Mouse (Mus musculus): ENCODE data around the gene Lin7b. TPM values are rescaled to one million over a fixed set of nuclear protein-coding genes. Genes with fewer than 3 reads are reported as not detected.

The Lin7b gene
- 1.6 and 1.7 TPM in 2 replicates for polyA plus RNA-seq (2014; fragmentation: Nextera tagmentation; extraction: Ambion mirVana)

DNA sequence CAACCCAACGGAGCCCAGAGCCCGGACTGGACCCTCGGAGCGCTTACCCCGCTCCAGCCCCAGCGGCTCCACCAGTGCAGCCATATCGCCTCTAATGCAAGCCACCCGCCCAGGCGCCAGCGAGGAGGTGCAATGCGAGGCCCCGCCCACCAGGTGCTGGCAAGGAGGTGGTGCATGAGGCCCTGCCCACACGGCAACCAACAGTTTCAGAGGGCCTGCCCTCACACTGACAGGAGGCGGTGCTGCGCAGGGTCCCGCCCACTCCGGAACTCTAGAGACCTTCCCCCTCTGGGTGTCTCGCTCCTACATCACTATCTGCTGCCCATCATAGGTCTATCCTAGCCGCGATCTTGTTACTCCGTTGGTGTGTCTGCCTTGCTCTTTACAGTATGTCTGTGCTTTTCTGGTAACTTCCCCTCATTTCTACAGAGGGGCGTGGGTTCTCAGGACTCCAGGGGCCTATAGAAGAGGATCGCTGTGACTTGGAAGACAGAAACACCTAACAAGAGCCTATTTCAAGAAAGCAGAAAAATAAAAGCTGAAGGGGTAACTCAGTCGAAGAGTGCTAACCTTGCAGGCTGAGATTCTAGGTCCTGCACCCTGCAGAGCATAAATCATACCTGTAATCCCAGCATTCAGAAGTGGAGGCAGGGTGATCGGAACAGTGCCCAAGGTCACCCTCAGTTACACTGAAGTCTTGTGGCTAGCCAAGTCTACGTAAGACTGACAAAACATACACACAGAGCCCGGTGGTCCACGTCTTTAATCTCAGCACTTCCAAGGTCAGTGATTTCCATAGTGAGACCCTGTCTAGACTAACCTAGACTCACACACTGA is at the start of gene Lin7b:
Lin7b (minus strand) TSS at position 109 of the 837 bp plus-strand sequence.
- Histone ChIP-seq H3K27me3 (ENCODE audit: control insufficient read depth, insufficient read depth, low read length) (peaks cover 30% of the 10 kb centered on the region), H3K36me3 (ENCODE audit: control insufficient read depth, insufficient read depth, low read length) (peaks cover 9% of the 10 kb centered on the region), H3K4me1 (ENCODE audit: control insufficient read depth, insufficient read depth, low read length) (peaks cover 29% of the 10 kb centered on the region), H3K9ac (ENCODE audit: low read depth, low read length) (peak within 1 kb of the TSS; percentile 65), H3K4me2 (peak within 1 kb of the TSS; percentile 99), H3K9me3 (replicated peaks; ENCODE audit: control insufficient read depth, low read length) (no peaks in the 10 kb centered on the region), H3K27ac (ENCODE audit: low read depth, low read length) (0 out of 2 replicates have a peak within 1 kb of the TSS, but pooled peaks have one; percentile 10), H3K4me3 (ENCODE audit: low read depth, low read length) (peak within 1 kb of the TSS; percentile 59)
- peak; percentile 69 for ATAC-seq (replicated peaks; ENCODE audit: insufficient number of reproducible peaks, low FRiP score, low TSS enrichment)
- 9% methylated on average over 28 of the region's 28 CpGs for WGBS (ENCODE audit: insufficient replicate concordance)

DNA sequence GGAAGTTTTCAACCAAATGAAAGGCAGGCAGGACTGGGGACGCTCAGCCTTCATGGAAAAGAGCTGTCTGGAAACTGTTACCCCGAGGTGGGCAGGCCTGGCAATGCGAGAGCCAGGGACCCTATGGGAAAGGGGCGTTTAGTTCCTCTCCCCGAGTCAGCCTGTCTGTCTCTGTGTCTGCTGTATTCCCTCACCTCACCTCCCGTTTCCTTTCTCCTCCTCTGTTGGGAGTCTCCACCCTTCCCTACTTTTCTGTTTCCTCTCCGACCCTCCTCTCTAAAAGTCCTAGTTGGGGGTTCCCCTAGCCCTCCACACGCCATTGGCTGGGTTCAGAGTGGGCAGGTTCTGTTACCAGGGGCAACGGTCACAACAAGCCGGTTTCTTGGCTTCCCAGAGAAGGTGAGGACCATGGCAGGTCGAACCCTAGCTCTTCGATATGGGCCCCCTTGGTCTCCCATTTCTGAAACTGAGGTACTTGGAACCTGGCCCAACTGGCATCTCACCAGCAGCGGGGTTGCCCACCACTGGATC is 47.6 kb upstream of the Lin7b start:
- no peak overlapping the region for H3K4me3 ChIP-seq (ENCODE audit: low read depth, low read length)
- peaks cover 32% of the 10 kb centered on the region for H3K4me1 ChIP-seq (ENCODE audit: control insufficient read depth, insufficient read depth, low read length)
- peaks cover 81% of the 10 kb centered on the region for H3K27me3 ChIP-seq (ENCODE audit: control insufficient read depth, insufficient read depth, low read length)
- no peaks in the 10 kb centered on the region for H3K9me3 ChIP-seq (replicated peaks; ENCODE audit: control insufficient read depth, low read length)
- no peak for ATAC-seq (replicated peaks; ENCODE audit: insufficient number of reproducible peaks, low FRiP score, low TSS enrichment)
- H3K4me2 ChIP-seq, result peak overlapping the region; percentile 22; the same call in 1 of the 2 replicates
- H3K36me3 ChIP-seq (ENCODE audit: control insufficient read depth, insufficient read depth, low read length), result peaks cover 19% of the 10 kb centered on the region
- H3K9ac ChIP-seq (ENCODE audit: low read depth, low read length), result 0 out of 2 replicates have a peak overlapping the region, but pooled peaks have one; percentile 23
- no peak overlapping the region for H3K27ac ChIP-seq (ENCODE audit: low read depth, low read length)
- 12% methylated on average over 13 of the region's 13 CpGs for WGBS (ENCODE audit: insufficient replicate concordance)

- Histone ChIP-seq H3K9ac (ENCODE audit: low read depth, low read length) (0 out of 2 replicates have a peak overlapping the region, but pooled peaks have one; percentile 28), H3K4me3 (ENCODE audit: low read depth, low read length) (peak overlapping the region; percentile 24), H3K27ac (ENCODE audit: low read depth, low read length) (no peak overlapping the region), H3K36me3 (ENCODE audit: control insufficient read depth, insufficient read depth, low read length) (no peaks in the 10 kb centered on the region), H3K4me1 (ENCODE audit: control insufficient read depth, insufficient read depth, low read length) (peaks cover 37% of the 10 kb centered on the region), H3K27me3 (ENCODE audit: control insufficient read depth, insufficient read depth, low read length) (peaks cover 85% of the 10 kb centered on the region), H3K4me2 (peak overlapping the region; percentile 55), H3K9me3 (replicated peaks; ENCODE audit: control insufficient read depth, low read length) (no peaks in the 10 kb centered on the region)
- ATAC-seq (replicated peaks; ENCODE audit: insufficient number of reproducible peaks, low FRiP score, low TSS enrichment), result no peak
- 11% methylated on average over 37 of the region's 37 CpGs for WGBS (ENCODE audit: insufficient replicate concordance)
Observed at GRCm38 (mm10) chr7:45415636-45416035, 45.3 kb upstream of the Lin7b start.

GRCm38 (mm10) chr7:45414740-45415224 is 44.4 kb upstream of the Lin7b start:
- H3K4me1 ChIP-seq (ENCODE audit: control insufficient read depth, insufficient read depth, low read length), result peaks cover 31% of the 10 kb centered on the region
- no peaks in the 10 kb centered on the region for H3K36me3 ChIP-seq (ENCODE audit: control insufficient read depth, insufficient read depth, low read length)
- no peak for ATAC-seq (replicated peaks; ENCODE audit: insufficient number of reproducible peaks, low FRiP score, low TSS enrichment)
- H3K4me2 ChIP-seq, result no peak overlapping the region
- no peak overlapping the region for H3K9ac ChIP-seq (ENCODE audit: low read depth, low read length)
- H3K9me3 ChIP-seq (replicated peaks; ENCODE audit: control insufficient read depth, low read length), result no peaks in the 10 kb centered on the region
- peaks cover 84% of the 10 kb centered on the region for H3K27me3 ChIP-seq (ENCODE audit: control insufficient read depth, insufficient read depth, low read length)
- H3K4me3 ChIP-seq (ENCODE audit: low read depth, low read length), result peak overlapping the region; percentile 55; the same call in 1 of the 2 replicates
- WGBS (ENCODE audit: insufficient replicate concordance), result 32% methylated on average over 12 of the region's 12 CpGs
- no peak overlapping the region for H3K27ac ChIP-seq (ENCODE audit: low read depth, low read length)

DNA sequence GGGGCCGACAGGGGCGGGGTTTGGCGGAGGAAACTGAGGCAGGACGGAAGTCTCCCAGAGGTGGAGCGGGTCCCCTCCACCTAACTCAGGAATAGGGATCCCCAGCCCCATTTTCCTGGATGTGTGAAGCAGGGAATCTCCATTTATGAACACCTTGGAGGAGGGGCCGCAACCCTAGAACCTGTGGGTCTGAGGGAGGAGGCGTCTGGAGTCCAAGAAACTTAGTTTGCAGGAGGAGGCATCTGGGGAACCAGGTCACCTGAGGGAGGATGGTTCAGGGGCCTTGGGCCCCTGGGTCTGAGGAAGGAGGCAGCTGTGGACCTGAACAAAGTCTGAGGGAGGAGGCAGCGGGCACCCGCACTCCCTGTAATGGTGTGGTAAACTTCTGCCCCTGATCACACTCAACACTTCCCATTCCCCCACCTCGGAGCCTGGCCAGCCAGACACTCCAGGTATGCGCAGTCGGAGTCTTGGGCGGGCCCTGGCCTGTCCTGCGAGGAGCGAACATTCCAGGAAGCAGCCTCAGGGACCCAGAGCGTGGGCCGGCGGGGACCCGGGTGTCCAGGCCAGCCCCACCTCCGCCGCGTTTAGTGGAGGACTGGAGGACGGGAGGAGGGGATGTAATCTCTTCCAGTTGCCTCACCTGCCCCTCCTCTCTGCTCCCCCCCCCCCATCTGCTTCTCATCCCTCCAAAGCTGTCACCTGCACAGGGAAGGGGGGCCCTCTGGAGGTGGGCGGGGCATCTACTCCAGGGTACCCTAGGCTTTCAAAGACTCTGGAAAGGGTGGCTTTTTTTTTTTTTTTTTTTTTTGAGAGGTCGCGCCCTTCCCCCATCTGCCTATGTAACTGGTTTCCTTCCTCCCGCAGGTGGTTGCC is 43.7 kb upstream of the Lin7b start:
- peak overlapping the region; percentile 96 for H3K4me2 ChIP-seq
- H3K27ac ChIP-seq (ENCODE audit: low read depth, low read length), result peak overlapping the region; percentile 73
- H3K9me3 ChIP-seq (replicated peaks; ENCODE audit: control insufficient read depth, low read length), result no peaks in the 10 kb centered on the region
- H3K4me1 ChIP-seq (ENCODE audit: control insufficient read depth, insufficient read depth, low read length), result peaks cover 31% of the 10 kb centered on the region
- 3% methylated on average over 27 of the region's 27 CpGs for WGBS (ENCODE audit: insufficient replicate concordance)
- H3K36me3 ChIP-seq (ENCODE audit: control insufficient read depth, insufficient read depth, low read length), result no peaks in the 10 kb centered on the region
- H3K4me3 ChIP-seq (ENCODE audit: low read depth, low read length), result peak overlapping the region; percentile 55
- peak; percentile 3 for ATAC-seq (replicated peaks; ENCODE audit: insufficient number of reproducible peaks, low FRiP score, low TSS enrichment)
- H3K27me3 ChIP-seq (ENCODE audit: control insufficient read depth, insufficient read depth, low read length), result peaks cover 82% of the 10 kb centered on the region
- peak overlapping the region; percentile 70 for H3K9ac ChIP-seq (ENCODE audit: low read depth, low read length)

DNA sequence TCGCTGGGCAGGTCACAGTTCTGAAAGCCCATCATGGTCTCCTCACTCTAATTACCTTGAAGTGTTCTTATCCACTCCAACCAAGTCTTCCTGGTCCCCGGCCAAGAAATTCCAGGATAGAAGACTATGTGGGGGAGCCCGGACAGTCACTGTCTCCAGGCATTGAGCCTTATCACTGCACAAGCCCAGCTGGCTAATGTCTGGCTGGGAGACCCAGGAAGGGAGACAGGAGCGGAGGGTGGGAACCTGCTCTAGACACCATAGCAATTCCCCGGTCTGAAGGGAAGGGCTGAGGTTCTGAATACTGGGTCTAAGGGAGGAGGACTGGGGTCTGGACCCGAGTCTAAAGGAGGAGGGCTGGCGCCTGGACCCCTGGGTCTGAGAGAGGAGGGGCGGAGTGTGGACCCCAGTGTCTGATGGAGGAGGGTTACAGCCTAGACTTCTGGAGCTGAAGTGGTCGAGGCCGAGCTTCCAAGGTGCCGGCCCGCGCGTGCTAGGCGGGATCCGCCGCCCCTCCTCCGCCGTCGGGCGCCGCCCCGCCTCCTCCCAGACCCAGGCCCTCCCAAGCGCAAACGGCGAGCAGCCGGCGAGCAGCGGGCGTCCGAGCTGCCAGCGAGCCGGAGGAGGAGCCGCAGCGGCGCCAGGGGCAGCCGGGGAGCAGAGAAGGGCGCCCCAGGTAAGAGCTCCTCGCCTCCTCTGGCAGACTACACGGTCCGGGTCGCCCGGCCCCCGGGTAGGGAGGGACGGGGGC is 42.9 kb upstream of the Lin7b start, which contains the start of gene Ntf5:
Ntf5 (plus strand) TSS at position 583 of the 751 bp plus-strand sequence.
- peaks cover 82% of the 10 kb centered on the region for H3K27me3 ChIP-seq (ENCODE audit: control insufficient read depth, insufficient read depth, low read length)
- peak within 1 kb of the TSS; percentile 70 for H3K9ac ChIP-seq (ENCODE audit: low read depth, low read length)
- ATAC-seq (replicated peaks; ENCODE audit: insufficient number of reproducible peaks, low FRiP score, low TSS enrichment), result peak; percentile 53
- no peaks in the 10 kb centered on the region for H3K9me3 ChIP-seq (replicated peaks; ENCODE audit: control insufficient read depth, low read length)
- peaks cover 30% of the 10 kb centered on the region for H3K4me1 ChIP-seq (ENCODE audit: control insufficient read depth, insufficient read depth, low read length)
- peak within 1 kb of the TSS; percentile 73 for H3K27ac ChIP-seq (ENCODE audit: low read depth, low read length)
- 2% methylated on average over 40 of the region's 45 CpGs for WGBS (ENCODE audit: insufficient replicate concordance)
- H3K4me3 ChIP-seq (ENCODE audit: low read depth, low read length), result peak within 1 kb of the TSS; percentile 55
- H3K4me2 ChIP-seq, result peak within 1 kb of the TSS; percentile 96
- no peaks in the 10 kb centered on the region for H3K36me3 ChIP-seq (ENCODE audit: control insufficient read depth, insufficient read depth, low read length)

DNA sequence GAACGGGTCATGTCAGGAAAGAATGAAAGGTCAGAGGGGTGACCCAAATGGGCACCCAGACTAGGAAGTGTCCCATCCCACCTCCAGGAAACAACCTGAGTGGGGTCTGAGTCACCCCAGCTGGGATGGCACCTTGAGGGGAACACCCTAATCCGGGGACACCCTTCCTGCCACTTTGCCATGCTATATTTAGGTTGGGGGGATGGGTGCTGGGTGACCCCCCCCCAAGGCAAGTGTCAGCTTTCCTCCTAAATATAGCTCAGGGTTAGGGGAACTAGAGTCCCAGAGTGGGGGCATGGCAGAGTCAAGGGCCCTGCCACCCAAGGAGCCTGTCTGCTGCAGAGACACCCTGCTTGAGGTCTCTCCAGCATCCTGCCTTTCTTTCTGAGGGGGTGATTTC is 42.0 kb upstream of the Lin7b start:
- no peaks in the 10 kb centered on the region for H3K9me3 ChIP-seq (replicated peaks; ENCODE audit: control insufficient read depth, low read length)
- 59% methylated on average over 2 of the region's 2 CpGs for WGBS (ENCODE audit: insufficient replicate concordance)
- ATAC-seq (replicated peaks; ENCODE audit: insufficient number of reproducible peaks, low FRiP score, low TSS enrichment), result no peak

More for the DNA sequence above, 42.0 kb upstream of the Lin7b start:
- no peak overlapping the region for H3K4me2 ChIP-seq
- H3K36me3 ChIP-seq (ENCODE audit: control insufficient read depth, insufficient read depth, low read length), result no peaks in the 10 kb centered on the region
- H3K27ac ChIP-seq (ENCODE audit: low read depth, low read length), result no peak overlapping the region; the same call in 1 of the 2 replicates
- H3K4me1 ChIP-seq (ENCODE audit: control insufficient read depth, insufficient read depth, low read length), result peaks cover 26% of the 10 kb centered on the region
- no peak overlapping the region for H3K4me3 ChIP-seq (ENCODE audit: low read depth, low read length)
- H3K27me3 ChIP-seq (ENCODE audit: control insufficient read depth, insufficient read depth, low read length), result peaks cover 82% of the 10 kb centered on the region
- no peak overlapping the region for H3K9ac ChIP-seq (ENCODE audit: low read depth, low read length)
